Mouse (Mus musculus): ENCODE data around the gene Med15. TPM values are rescaled to one million over a fixed set of nuclear protein-coding genes. Genes with fewer than 3 reads are reported as not detected.
A peak's percentile ranks its signal among the peaks of the same experiment; 100 is the strongest.

Gene Med15
- polyA plus RNA-seq, 1 experiment from 2014 or later: 47.9 TPM

- ATAC-seq (replicated peaks; ENCODE audit: low FRiP score): no peak
- WGBS: 90% methylated on average over 3 of the region's 3 CpGs
- no peak overlapping the region for H3K27ac ChIP-seq
- no peaks in the 10 kb centered on the region for H3K9me3 ChIP-seq (replicated peaks)
- H3K4me3 ChIP-seq (replicated peaks): no peak overlapping the region
- H3K27me3 ChIP-seq: no peaks in the 10 kb centered on the region
- no peak overlapping the region for H3K4me2 ChIP-seq
- no peak overlapping the region for H3K9ac ChIP-seq
- peaks cover 73% of the 10 kb centered on the region for H3K36me3 ChIP-seq
- H3K4me1 ChIP-seq: no peaks in the 10 kb centered on the region
These were observed 37.8 kb downstream of the Med15 start for GRCm38 (mm10) chr16:17694860-17695259.

GRCm38 (mm10) chr16:17669886-17670285 is 62.8 kb downstream of the Med15 start:
- H3K36me3 ChIP-seq: peaks cover 90% of the 10 kb centered on the region
- no peak overlapping the region for H3K4me3 ChIP-seq (replicated peaks)
- H3K4me2 ChIP-seq: no peak overlapping the region
- H3K9me3 ChIP-seq (replicated peaks): no peaks in the 10 kb centered on the region
- H3K27ac ChIP-seq: no peak overlapping the region
- no peaks in the 10 kb centered on the region for H3K27me3 ChIP-seq
- ATAC-seq (replicated peaks; ENCODE audit: low FRiP score): no peak
- H3K4me1 ChIP-seq: no peaks in the 10 kb centered on the region
- H3K9ac ChIP-seq: no peak overlapping the region

GRCm38 (mm10) chr16:17665568-17665967 is 67.1 kb downstream of the Med15 start:
- Histone ChIP-seq H3K4me1 (no peaks in the 10 kb centered on the region), H3K4me2 (no peak overlapping the region), H3K9ac (no peak overlapping the region), H3K9me3 (replicated peaks) (no peaks in the 10 kb centered on the region), H3K27ac (no peak overlapping the region), H3K36me3 (peaks cover 87% of the 10 kb centered on the region), H3K27me3 (no peaks in the 10 kb centered on the region), H3K4me3 (replicated peaks) (no peak overlapping the region)
- ATAC-seq (replicated peaks; ENCODE audit: low FRiP score): no peak

GRCm38 (mm10) chr16:17656212-17656871 is 76.3 kb downstream of the Med15 start:
- 87% methylated on average over 5 of the region's 5 CpGs for WGBS
- Histone ChIP-seq H3K27me3 (no peaks in the 10 kb centered on the region), H3K4me2 (no peak overlapping the region), H3K4me1 (no peaks in the 10 kb centered on the region), H3K9me3 (replicated peaks) (no peaks in the 10 kb centered on the region), H3K27ac (no peak overlapping the region), H3K4me3 (replicated peaks) (no peak overlapping the region), H3K9ac (no peak overlapping the region), H3K36me3 (peaks cover 88% of the 10 kb centered on the region)
- no peak for ATAC-seq (replicated peaks; ENCODE audit: low FRiP score)

- ATAC-seq (replicated peaks; ENCODE audit: low FRiP score): no peak
- Histone ChIP-seq H3K27ac (no peak overlapping the region), H3K9ac (no peak overlapping the region), H3K4me2 (no peak overlapping the region), H3K27me3 (no peaks in the 10 kb centered on the region), H3K4me3 (replicated peaks) (no peak overlapping the region), H3K4me1 (no peaks in the 10 kb centered on the region), H3K36me3 (peaks cover 91% of the 10 kb centered on the region), H3K9me3 (replicated peaks) (no peaks in the 10 kb centered on the region)
- 88% methylated on average over 4 of the region's 4 CpGs for WGBS
These were observed 78.4 kb downstream of the Med15 start for GRCm38 (mm10) chr16:17654188-17654795.

GRCm38 (mm10) chr16:17653601-17654000 is 79.1 kb downstream of the Med15 start:
- ATAC-seq (replicated peaks; ENCODE audit: low FRiP score): no peak
- no peak overlapping the region for H3K27ac ChIP-seq
- WGBS: 90% methylated on average over 5 of the region's 5 CpGs
- H3K36me3 ChIP-seq: peaks cover 92% of the 10 kb centered on the region
- H3K4me3 ChIP-seq (replicated peaks): no peak overlapping the region
- no peak overlapping the region for H3K9ac ChIP-seq
- H3K4me1 ChIP-seq: no peaks in the 10 kb centered on the region
- no peak overlapping the region for H3K4me2 ChIP-seq
- H3K9me3 ChIP-seq (replicated peaks): no peaks in the 10 kb centered on the region
- no peaks in the 10 kb centered on the region for H3K27me3 ChIP-seq

GRCm38 (mm10) chr16:17652607-17653006 is 80.1 kb downstream of the Med15 start:
- WGBS: 98% methylated on average over 4 of the region's 4 CpGs
- H3K27me3 ChIP-seq: no peaks in the 10 kb centered on the region
- no peak overlapping the region for H3K4me2 ChIP-seq
- no peaks in the 10 kb centered on the region for H3K9me3 ChIP-seq (replicated peaks)
- peaks cover 84% of the 10 kb centered on the region for H3K36me3 ChIP-seq
- 0 out of 2 replicates have a peak, but pooled peaks cover under 1% of the 10 kb centered on the region for H3K4me1 ChIP-seq
- H3K27ac ChIP-seq: no peak overlapping the region
- no peak for ATAC-seq (replicated peaks; ENCODE audit: low FRiP score)
- H3K9ac ChIP-seq: no peak overlapping the region
- no peak overlapping the region for H3K4me3 ChIP-seq (replicated peaks)

GRCm38 (mm10) chr16:17650711-17651110 is 82.0 kb downstream of the Med15 start:
- no peak overlapping the region for H3K4me2 ChIP-seq
- H3K9me3 ChIP-seq (replicated peaks): no peaks in the 10 kb centered on the region
- peaks cover 66% of the 10 kb centered on the region for H3K36me3 ChIP-seq
- no peak overlapping the region for H3K4me3 ChIP-seq (replicated peaks)
- no peak overlapping the region for H3K27ac ChIP-seq
- H3K4me1 ChIP-seq: peaks cover 14% of the 10 kb centered on the region
- H3K9ac ChIP-seq: no peak overlapping the region
- WGBS: 98% methylated on average over 1 of the region's 1 CpGs
- no peak for ATAC-seq (replicated peaks; ENCODE audit: low FRiP score)
- no peaks in the 10 kb centered on the region for H3K27me3 ChIP-seq

- Histone ChIP-seq H3K36me3 (peaks cover 60% of the 10 kb centered on the region), H3K4me1 (peaks cover 14% of the 10 kb centered on the region), H3K9ac (no peak overlapping the region), H3K27me3 (no peaks in the 10 kb centered on the region), H3K4me2 (no peak overlapping the region), H3K9me3 (replicated peaks) (no peaks in the 10 kb centered on the region), H3K4me3 (replicated peaks) (no peak overlapping the region), H3K27ac (no peak overlapping the region)
- ATAC-seq (replicated peaks; ENCODE audit: low FRiP score): no peak
- 89% methylated on average over 16 of the region's 16 CpGs for WGBS
These were observed 82.6 kb downstream of the Med15 start for GRCm38 (mm10) chr16:17649925-17650605.

GRCm38 (mm10) chr16:17647566-17648340 is 84.9 kb downstream of the Med15 start:
- peaks cover 50% of the 10 kb centered on the region for H3K36me3 ChIP-seq
- H3K4me1 ChIP-seq: peaks cover 14% of the 10 kb centered on the region
- 88% methylated on average over 10 of the region's 10 CpGs for WGBS
- no peak; the same call in 1 of the 2 replicates for ATAC-seq (replicated peaks; ENCODE audit: low FRiP score)
- no peaks in the 10 kb centered on the region for H3K27me3 ChIP-seq
- no peak overlapping the region for H3K9ac ChIP-seq
- no peaks in the 10 kb centered on the region for H3K9me3 ChIP-seq (replicated peaks)
- no peak overlapping the region for H3K4me3 ChIP-seq (replicated peaks)
- H3K27ac ChIP-seq: no peak overlapping the region
- H3K4me2 ChIP-seq: no peak overlapping the region

- peak overlapping the region; percentile 93 for H3K4me2 ChIP-seq
- no peaks in the 10 kb centered on the region for H3K27me3 ChIP-seq
- H3K9ac ChIP-seq: peak overlapping the region; percentile 49
- H3K4me1 ChIP-seq: peaks cover 14% of the 10 kb centered on the region
- WGBS: 19% methylated on average over 1 of the region's 1 CpGs
- H3K27ac ChIP-seq: no peak overlapping the region; the same call in 1 of the 2 replicates
- H3K4me3 ChIP-seq (replicated peaks): peak overlapping the region; percentile 65
- no peak; the same call in 1 of the 2 replicates for ATAC-seq (replicated peaks; ENCODE audit: low FRiP score)
- H3K9me3 ChIP-seq (replicated peaks): no peaks in the 10 kb centered on the region
- H3K36me3 ChIP-seq: peaks cover 50% of the 10 kb centered on the region
These were observed 85.5 kb downstream of the Med15 start for GRCm38 (mm10) chr16:17647156-17647555.

Data from kidney, embryonic 15.5 days (tissue).